Mouse (Mus musculus) adrenal gland, postnatal 10 days (tissue): ENCODE measurements at regions not wholly inside any gene's neighbourhood (a gene's known extent, or its start where the extent isn't known, plus 50 kb on each side); places are given as distances from the start of the nearest gene placed in this dataset.

Experiments used
- DNase-seq: peaks from one replicate; pipeline ENCODE4 v3.0.0; 2021; ENCODE audit warnings: mixed read lengths

DNA sequence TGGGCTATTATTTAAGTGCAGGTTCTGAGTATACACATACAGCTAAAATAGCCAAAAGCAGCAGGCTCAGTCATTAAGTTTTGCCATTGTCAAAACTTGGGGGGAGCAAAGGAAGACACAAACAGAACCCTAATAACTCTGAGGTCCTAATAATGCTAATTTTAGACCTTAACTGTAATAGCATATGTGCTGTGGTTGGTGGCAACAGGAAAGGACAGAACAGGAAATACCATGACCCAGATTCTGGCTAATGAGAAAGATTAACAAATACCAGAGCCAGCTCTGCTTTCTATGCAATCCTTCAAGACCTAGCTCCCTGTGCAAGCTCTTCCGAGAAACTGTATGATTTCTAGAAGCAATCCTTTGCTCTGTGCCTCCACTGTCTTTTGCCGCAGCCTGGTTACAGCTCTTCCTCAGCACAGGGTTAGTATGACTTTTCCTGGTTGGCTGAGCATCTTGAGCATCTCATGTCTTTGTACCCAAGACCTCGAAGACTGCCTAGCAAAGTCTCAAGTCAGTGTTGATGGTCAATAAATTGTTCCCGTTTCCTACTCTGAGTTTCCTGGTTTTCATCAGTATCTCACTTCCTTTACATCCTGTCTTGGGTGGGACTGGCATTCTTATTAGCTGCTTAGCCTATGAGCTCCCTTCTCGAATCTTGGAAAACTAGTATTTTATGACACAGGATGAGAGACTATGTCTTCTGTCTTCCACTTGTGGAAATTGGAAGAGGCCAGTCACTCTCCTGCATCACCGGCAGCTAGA lies 49.9 kb upstream of the Eed start:
- DNase-seq = no peak

- no peak for DNase-seq
Measured at GRCm38 (mm10) chr7:90033086-90033485, 52.3 kb upstream of the Eed start.

DNA sequence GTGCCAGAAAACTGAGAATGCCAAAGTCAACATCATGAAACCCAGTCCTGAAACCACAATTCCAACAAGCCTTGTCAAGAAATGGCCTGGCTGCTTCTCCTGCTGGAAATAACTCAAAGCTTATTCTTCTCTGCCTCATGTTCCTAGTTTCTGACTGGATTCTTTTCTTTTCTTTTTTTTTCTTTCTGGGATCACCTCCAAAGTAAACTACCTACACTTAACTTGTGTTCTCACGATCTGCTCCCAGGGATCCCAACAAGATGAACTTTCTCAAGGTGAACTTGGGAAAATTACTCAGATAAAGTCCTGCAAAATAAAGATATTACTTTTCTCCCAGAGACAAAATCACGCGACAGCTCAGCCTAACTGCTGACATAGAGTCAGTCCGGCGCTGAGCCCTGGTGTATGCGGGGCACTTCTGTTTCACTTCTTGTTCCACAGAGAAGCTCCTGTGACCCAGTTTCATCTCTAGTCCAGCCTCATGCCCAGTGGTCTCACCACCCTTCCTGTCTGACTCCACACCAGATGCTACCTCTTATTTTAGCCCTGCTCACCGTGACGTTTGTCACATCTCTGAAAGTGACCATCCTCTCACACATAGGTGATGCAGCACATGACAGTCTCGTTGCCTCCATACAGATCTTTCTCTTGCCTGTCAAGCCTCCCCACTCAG lies 53.0 kb upstream of the Eed start:
- DNase-seq = no peak

- no peak for DNase-seq
Measured at GRCm38 (mm10) chr7:90034498-90034897, 53.7 kb upstream of the Eed start.

GRCm38 (mm10) chr7:90035396-90035795 lies 54.6 kb upstream of the Eed start:
- no peak for DNase-seq

DNA sequence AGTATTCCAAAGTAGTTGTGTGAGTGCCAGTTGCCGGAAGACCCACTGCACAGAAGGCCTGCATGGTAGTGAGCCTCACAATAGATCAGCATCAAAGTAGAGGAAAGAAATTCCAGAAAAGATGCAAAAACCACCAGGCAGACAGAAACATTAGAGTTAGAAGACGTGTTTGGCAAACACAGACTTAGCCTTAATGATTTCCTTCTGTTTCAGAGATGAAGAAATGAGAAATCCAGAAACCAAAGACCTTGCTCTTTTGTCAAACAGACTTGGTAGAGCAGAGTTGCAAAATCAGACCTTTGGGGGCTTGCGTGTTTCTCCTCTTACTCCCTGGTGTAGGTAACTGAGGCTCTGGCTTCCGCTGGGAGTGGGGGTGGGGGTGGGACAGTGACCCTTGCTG lies 57.0 kb upstream of the Eed start:
- DNase-seq = no peak

GRCm38 (mm10) chr7:90039504-90039903 lies 58.7 kb upstream of the Eed start:
- peak; percentile 35 for DNase-seq

GRCm38 (mm10) chr7:90040581-90041340 lies 60.0 kb upstream of the Eed start:
- DNase-seq = peak; percentile 78

GRCm38 (mm10) chr7:90041565-90042024 lies 60.8 kb upstream of the Eed start:
- peak; percentile 35 for DNase-seq

DNA sequence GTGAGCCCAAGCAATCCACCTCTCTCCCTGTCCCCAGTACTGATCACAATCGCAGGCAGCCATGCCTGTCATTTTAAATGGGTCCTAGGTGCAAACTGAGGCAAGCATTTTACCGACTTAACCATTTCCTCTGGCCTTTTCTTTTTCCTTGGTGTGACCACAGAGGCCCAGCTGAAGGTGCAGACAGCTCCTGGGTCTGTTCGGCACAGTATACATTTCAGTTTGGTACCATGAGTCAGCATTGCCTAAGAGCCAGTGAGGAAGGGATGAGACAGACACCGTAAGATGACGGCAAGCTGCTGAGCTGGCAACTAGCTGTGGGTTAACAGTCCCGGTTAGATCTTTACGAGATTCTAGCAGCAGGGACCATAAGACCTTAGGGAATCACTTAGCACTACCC lies 61.6 kb upstream of the Eed start:
- no peak for DNase-seq

DNA sequence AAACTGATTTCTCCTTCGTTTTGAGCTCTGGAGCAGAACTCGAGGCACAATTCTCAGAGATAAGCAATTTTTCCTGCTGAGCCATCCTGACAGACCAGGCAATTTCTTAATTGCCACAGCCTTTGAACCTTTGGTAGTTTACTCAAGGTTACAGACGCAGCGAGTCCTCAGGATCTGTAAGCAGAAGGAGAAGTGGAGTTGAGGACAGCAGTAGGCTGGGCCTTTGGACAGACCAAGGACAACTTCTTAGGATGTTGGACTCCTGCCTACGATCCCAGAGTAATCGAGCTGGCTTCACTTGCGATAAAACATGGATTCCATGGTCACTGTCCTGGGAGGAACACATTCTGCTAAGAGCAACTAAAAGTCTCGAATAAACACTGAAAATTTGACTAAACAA lies 62.7 kb upstream of the Eed start:
- DNase-seq = peak; percentile 66

DNA sequence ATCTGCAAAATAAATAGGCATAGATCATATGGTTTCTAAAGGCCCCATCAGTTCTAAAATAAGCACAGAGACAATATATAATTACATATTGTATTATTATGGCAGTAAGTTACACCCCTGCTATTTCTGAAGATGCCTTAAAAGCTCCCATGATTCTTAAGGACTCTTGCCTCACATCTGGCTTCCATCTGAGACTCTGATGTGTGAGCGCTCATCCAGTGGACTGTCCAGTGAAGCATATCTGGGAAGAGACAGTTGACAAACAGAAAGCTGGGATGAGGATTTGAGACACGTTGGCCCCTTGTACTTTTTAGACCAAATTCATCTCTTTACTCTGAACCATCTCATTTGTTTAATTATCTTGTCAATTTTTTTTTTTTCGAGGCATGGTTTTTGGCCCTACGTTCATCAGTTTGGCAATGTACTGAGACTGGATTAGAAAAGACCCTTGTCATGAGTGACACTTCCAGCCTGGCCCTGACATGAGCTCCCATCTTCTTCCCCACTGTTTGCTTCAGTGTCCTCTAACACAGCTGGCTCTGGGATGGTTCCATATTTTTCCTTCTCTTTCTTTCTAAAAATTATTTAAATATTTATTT lies 63.4 kb upstream of the Eed start:
- DNase-seq = no peak

GRCm38 (mm10) chr7:90045208-90045800 lies 64.5 kb upstream of the Eed start:
- no peak for DNase-seq

DNA sequence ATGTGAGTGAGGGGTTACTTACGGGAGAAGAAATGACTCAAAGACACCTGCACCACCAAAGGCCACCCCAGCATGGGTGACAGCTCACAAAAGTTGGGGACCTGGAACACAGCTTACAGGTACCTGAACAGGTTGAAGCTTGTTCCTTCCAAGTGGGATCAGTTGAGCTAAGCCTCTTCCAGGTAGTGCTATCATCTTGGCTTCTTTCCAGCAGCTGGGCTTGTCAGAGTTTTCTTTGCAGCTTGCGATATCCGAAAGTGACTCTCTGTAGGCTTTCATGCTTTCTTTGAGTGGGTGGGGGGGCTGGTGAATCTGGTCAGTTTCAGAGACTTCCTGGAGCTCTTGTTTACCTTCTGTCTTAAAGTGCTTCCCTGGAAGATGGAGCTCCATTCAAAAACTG lies 65.4 kb upstream of the Eed start:
- no peak for DNase-seq

GRCm38 (mm10) chr7:90046862-90047261 lies 66.1 kb upstream of the Eed start:
- DNase-seq = no peak

DNA sequence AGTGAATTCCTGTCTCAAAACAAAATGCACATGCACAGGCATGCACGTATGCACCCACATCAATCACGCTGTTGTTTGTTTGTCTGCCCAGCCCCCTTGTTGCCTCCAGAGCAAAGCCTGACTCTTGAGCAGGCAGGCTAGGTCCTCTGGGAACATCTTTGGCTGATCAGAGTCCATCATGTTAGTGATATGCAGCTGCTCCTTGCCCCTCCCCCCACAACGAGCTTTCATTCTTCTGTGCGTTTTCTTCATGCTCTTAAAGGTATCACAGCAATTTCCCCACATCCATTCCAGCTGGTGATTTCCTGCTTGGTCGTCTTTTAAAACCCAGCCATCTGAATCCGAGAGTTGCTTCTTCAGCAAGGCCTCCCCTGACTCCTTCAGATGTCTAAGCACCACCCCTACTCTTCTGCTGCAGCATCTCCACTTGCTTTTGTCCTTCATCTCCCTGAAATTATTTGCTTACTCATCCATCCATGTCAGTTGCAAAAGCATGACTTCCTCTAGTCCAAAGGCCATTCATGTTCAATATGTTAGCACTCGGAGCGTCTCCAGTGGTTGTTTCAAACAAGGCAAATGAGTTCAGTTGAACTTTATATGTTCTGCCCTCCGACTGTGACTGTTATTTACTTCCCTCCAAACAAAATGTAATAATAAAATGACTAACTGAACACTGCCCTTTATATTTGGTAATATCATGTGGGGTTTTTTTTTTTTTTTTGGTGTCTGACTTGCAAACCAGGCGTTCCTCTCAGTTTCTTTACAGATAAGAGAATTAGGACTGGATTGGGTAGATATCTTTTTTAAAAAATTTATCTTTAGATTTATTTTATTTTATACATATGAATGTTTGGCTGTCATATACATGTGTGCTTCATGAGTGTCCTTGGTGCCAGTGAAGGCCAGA lies 67.9 kb upstream of the Eed start:
- DNase-seq = peak; percentile 54

GRCm38 (mm10) chr7:90049831-90050237 lies 69.1 kb upstream of the Eed start:
- DNase-seq = no peak

GRCm38 (mm10) chr7:90054795-90055511 lies 74.2 kb upstream of the Eed start:
- no peak for DNase-seq

GRCm38 (mm10) chr7:90057947-90058346 lies 72.1 kb upstream of the Picalm start:
- no peak for DNase-seq

- DNase-seq = peak; percentile 67
Measured at GRCm38 (mm10) chr7:90058636-90059035, 71.4 kb upstream of the Picalm start.

- DNase-seq = no peak
Measured at GRCm38 (mm10) chr7:90059249-90059628, 70.8 kb upstream of the Picalm start.
